In genomic region chr6:39226610-39226955, GRCm38 (mm10) we compare ENCODE assay signal across 8 mouse cellular contexts. TPM values are rescaled to one million over a fixed set of nuclear protein-coding genes. Genes with fewer than 3 reads are reported as not detected.
DNase-seq lines count a peak whose midpoint lies in the region; ATAC-seq and TF ChIP-seq lines count a peak whose summit lies in the region.

No protein-coding gene starts in this region.

- no peaks in the 10 kb centered on the region for H3K27me3 ChIP-seq in heart, embryonic 14.5 days (ENCODE audit: control insufficient read depth, insufficient read depth, low read length)
- H3K27me3 ChIP-seq in spleen, adult 2 months (ENCODE audit: control insufficient read depth, insufficient read depth, low read length) = no peaks in the 10 kb centered on the region
- peaks cover 7% of the 10 kb centered on the region for H3K27me3 ChIP-seq in hindbrain, embryonic 13.5 days
- H3K27me3 ChIP-seq in stomach, embryonic 16.5 days (ENCODE audit: control insufficient read depth, insufficient read depth, low read length) = no peaks in the 10 kb centered on the region

- H3K9ac ChIP-seq in heart, embryonic 14.5 days (ENCODE audit: low read length) = peak overlapping the region; percentile 9; the same call in 1 of the 2 replicates
- peak overlapping the region; percentile 39 for H3K9ac ChIP-seq in hindbrain, embryonic 13.5 days
- H3K9ac ChIP-seq in stomach, embryonic 16.5 days (ENCODE audit: low read length) = no peak overlapping the region; the same call in 1 of the 2 replicates

- no peaks in the 10 kb centered on the region for H3K9me3 ChIP-seq in heart, embryonic 14.5 days (ENCODE audit: control insufficient read depth, low read length)
- H3K9me3 ChIP-seq in hindbrain, embryonic 13.5 days = no peaks in the 10 kb centered on the region
- no peaks in the 10 kb centered on the region for H3K9me3 ChIP-seq in stomach, embryonic 16.5 days (replicated peaks; ENCODE audit: control insufficient read depth, low read length)

- no peaks in the 10 kb centered on the region for H3K36me3 ChIP-seq in heart, embryonic 14.5 days (ENCODE audit: control insufficient read depth, insufficient read depth, low read length)
- no peaks in the 10 kb centered on the region for H3K36me3 ChIP-seq in spleen, adult 2 months (ENCODE audit: control insufficient read depth, insufficient read depth, low read length)
- no peaks in the 10 kb centered on the region for H3K36me3 ChIP-seq in hindbrain, embryonic 13.5 days
- no peaks in the 10 kb centered on the region for H3K36me3 ChIP-seq in stomach, embryonic 16.5 days (ENCODE audit: control insufficient read depth, insufficient read depth, low read length)

- no peak for DNase-seq in heart, adult 9 months (ENCODE audit: low spot score in 2 of 2)
- no peak for DNase-seq in spleen, adult 2 months (ENCODE audit: low read depth in 1 of 2, low spot score in 2 of 2)
- no peak for DNase-seq in spleen, postnatal 4 days (ENCODE audit: low spot score in 2 of 2)
- DNase-seq in frontal cortex, postnatal 10 days (ENCODE audit: low spot score in 2 of 2) = no peak

- 50% methylated on average over 9 of the region's 9 CpGs for WGBS in heart, embryonic 14.5 days
- WGBS in spleen, adult 2 months = 58% methylated on average over 9 of the region's 9 CpGs
- 26% methylated on average over 9 of the region's 9 CpGs for WGBS in hindbrain, embryonic 13.5 days
- 58% methylated on average over 9 of the region's 9 CpGs for WGBS in stomach, embryonic 16.5 days

- 0 out of 4 replicates have a peak, but pooled peaks cover 0 to 6% of the 10 kb centered on the region in 2 experiments for H3K4me1 ChIP-seq in heart, embryonic 14.5 days (ENCODE audit: control insufficient read depth in 2 of 2, insufficient read depth in 2 of 2, low read length in 2 of 2)
- H3K4me1 ChIP-seq in spleen, adult 2 months (ENCODE audit: control insufficient read depth, insufficient read depth, insufficient read length) = peaks cover 2% of the 10 kb centered on the region; the same call in 1 of the 2 replicates
- peaks cover 6% of the 10 kb centered on the region for H3K4me1 ChIP-seq in hindbrain, embryonic 13.5 days (replicated peaks)
- H3K4me1 ChIP-seq in stomach, embryonic 16.5 days (ENCODE audit: control insufficient read depth, insufficient read depth, low read length) = 0 out of 2 replicates have a peak, but pooled peaks cover 4% of the 10 kb centered on the region

- H3K4me3 ChIP-seq in heart, embryonic 14.5 days (ENCODE audit: control insufficient read depth in 1 of 2, insufficient read depth in 1 of 2, low read depth in 1 of 2, low read length in 2 of 2) = no peak overlapping the region
- no peak overlapping the region for H3K4me3 ChIP-seq in spleen, adult 2 months (ENCODE audit: extremely low read depth, insufficient read depth, insufficient read length)
- H3K4me3 ChIP-seq in hindbrain, embryonic 13.5 days = no peak overlapping the region
- no peak overlapping the region for H3K4me3 ChIP-seq in stomach, embryonic 16.5 days (replicated peaks; ENCODE audit: low read length)

- no peak; the same call in 1 of the 2 replicates for ATAC-seq in heart, embryonic 14.5 days (ENCODE audit: insufficient number of reproducible peaks, insufficient read depth, low FRiP score, low read depth)
- no peak for ATAC-seq in hindbrain, embryonic 13.5 days (ENCODE audit: low FRiP score)
- no peak for ATAC-seq in stomach, embryonic 16.5 days (ENCODE audit: insufficient read depth, low FRiP score)
- no peak; the same call in 1 of the 2 replicates for ATAC-seq in monocyte, adult 5-6 weeks (replicated peaks; ENCODE audit: insufficient number of reproducible peaks, low FRiP score, low TSS enrichment, poor library complexity, severe bottlenecking)

- no peak for TF ChIP-seq POLR2A in spleen, adult 2 months (IDR thresholded peaks at IDR 0.05; ENCODE audit: low read depth, low read length)

- peak overlapping the region; percentile 22; the same call in 1 of the 2 replicates for H3K4me2 ChIP-seq in heart, embryonic 14.5 days (ENCODE audit: low read length)
- no peak overlapping the region for H3K4me2 ChIP-seq in hindbrain, embryonic 13.5 days
- H3K4me2 ChIP-seq in stomach, embryonic 16.5 days (ENCODE audit: low read depth, low read length) = no peak overlapping the region

- no peak overlapping the region for H3K27ac ChIP-seq in heart, embryonic 14.5 days (replicated peaks in 1 of 2; ENCODE audit: control insufficient read depth in 1 of 2, insufficient read depth in 1 of 2, low read depth in 2 of 2, low read length in 2 of 2)
- H3K27ac ChIP-seq in spleen, adult 2 months (ENCODE audit: insufficient read depth, low read length) = peak overlapping the region; percentile 55; the same call in 1 of the 2 replicates
- H3K27ac ChIP-seq in hindbrain, embryonic 13.5 days = peak overlapping the region; percentile 48; the same call in 1 of the 2 replicates
- H3K27ac ChIP-seq in stomach, embryonic 16.5 days (ENCODE audit: low read length) = peak overlapping the region; percentile 27; the same call in 1 of the 2 replicates

- no peak for TF ChIP-seq CTCF in spleen, adult 2 months (IDR thresholded peaks at IDR 0.05; ENCODE audit: extremely low read depth, insufficient read depth, insufficient read length, insufficient replicate concordance)

RNA-seq across cellular contexts. Expression of gene Kdm7a, which starts 20.0 kb away (rescaled TPM):
- polyA plus RNA-seq in heart, embryonic 14.5 days (2014; fragmentation: Nextera tagmentation; extraction: Ambion mirVana) = 6.5 and 7.1 TPM in 2 replicates
- 4.5 TPM in 2 replicates for polyA plus RNA-seq in spleen, adult 2 months (2012; rRNA removed)
- polyA plus RNA-seq in hindbrain, embryonic 13.5 days (2015; fragmentation: Nextera tagmentation; extraction: Ambion mirVana) = 9.2 and 9.3 TPM in 2 replicates
- 5.6 and 6.6 TPM in 2 replicates for polyA plus RNA-seq in stomach, embryonic 16.5 days (2015; fragmentation: Nextera tagmentation; extraction: Ambion mirVana)
- total RNA-seq in monocyte, adult 5-6 weeks (2017) = 102 to 109 TPM (median 106 TPM) in 3 replicates

Comparison
In these comparisons a context has a peak if more than half of its experiments do, and no peak if none do; other contexts are left out.
1. H3K27ac ChIP-seq: peak in spleen, adult 2 months (single experiment), hindbrain, embryonic 13.5 days (single experiment) and stomach, embryonic 16.5 days (single experiment); none in heart, embryonic 14.5 days (0 of 2).